Mouse (Mus musculus) T-cell, adult 2 months (primary cell): ENCODE data around the gene Lum.

Experiments
- DNase-seq: peaks from one replicate; pipeline ENCODE4 v3.0.0; 2022; ENCODE audit warnings: low spot score

The Lum gene

GRCm38 (mm10) chr10:97564957-97565856, at the start of gene Lum:
Lum (plus strand) TSS chr10:97565128.
- DNase-seq = no peak

DNA sequence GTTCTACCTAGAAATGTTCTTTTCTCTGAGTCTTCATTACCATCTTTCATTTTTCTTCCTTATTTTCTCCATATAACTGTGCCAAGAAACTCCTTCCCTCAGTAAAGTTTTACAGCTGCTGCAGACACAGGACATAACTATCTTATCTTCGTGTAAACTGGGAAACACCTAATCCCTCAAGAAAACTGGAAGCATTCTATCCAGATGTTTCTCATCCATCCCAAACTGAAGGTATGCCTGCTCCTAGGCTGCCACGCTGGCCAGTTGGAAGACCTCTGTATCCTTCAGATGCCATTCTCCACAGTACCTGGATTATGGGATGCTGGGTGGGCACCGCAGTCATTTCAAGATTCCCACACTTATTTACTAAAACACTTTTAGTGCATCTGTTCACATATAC, 41.6 kb upstream of the Lum start:
- DNase-seq = no peak

GRCm38 (mm10) chr10:97535697-97536096, 29.2 kb upstream of the Lum start:
- no peak for DNase-seq

- DNase-seq = no peak
Measured at GRCm38 (mm10) chr10:97536921-97537320, 28.0 kb upstream of the Lum start.

GRCm38 (mm10) chr10:97538202-97538601, 26.7 kb upstream of the Lum start:
- no peak for DNase-seq

GRCm38 (mm10) chr10:97547740-97548139, 17.2 kb upstream of the Lum start:
- DNase-seq = no peak

DNA sequence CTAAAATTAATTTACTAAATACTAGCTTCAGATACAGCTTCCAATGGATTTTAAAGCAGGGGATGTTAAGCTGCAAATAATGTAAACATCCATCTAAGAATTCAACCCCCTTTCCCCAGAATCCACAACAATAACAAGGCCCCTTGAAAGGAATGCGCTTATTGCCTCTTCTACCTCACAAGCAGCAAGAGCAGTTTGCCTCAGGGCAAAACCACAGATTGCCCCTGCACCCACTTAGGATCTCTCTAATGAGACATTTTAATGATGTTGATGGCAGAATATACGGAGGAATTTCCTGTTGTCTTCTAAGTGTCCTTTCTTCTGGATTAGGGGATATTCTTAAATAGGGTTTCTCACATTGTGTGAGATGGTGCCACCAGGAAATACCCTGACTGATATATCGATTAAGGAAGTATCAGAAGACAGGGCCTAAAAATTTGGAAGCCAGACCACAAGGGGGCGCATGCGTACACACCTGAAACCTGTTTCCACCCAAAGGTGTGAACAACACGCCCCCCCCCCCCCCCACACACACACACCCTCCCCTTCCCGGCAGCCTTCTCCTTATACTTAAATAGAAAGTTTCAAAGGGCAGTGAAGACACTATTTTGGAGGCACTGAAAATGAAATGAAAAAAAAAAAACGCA, 2.7 kb downstream of the Lum start:
- no peak for DNase-seq

DNA sequence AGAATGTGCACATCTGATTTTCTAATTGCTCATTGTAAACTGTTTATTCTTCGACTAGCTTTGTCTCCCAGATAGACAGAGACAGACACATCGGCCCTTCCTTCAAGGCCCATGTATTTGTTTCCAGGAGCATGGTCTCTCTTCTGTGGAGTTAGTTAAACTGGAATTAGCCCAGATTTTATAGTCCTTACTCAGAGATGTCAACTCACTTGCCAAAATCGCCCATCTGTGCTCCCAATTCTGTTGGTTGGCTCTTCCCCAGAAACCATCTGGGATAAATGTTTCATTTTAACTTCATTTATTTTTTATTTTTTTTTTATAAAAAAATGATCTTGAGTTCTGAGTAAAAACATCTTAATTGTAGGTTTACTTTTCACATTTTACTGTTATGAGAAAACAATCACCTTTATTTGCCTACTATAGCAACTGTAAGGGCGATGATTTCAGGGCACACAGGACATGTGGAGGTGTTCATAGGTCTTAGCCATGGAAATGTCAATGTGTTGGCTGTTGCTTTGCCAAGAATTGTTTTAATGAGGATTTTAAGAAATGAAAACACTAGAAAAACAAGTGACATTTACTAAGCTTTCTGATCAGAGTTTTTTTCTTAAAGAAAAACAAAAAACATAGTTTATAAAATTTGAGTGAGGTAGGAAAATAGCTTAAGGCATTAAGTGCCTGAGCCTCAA, 17.8 kb downstream of the Lum start:
- no peak for DNase-seq

DNA sequence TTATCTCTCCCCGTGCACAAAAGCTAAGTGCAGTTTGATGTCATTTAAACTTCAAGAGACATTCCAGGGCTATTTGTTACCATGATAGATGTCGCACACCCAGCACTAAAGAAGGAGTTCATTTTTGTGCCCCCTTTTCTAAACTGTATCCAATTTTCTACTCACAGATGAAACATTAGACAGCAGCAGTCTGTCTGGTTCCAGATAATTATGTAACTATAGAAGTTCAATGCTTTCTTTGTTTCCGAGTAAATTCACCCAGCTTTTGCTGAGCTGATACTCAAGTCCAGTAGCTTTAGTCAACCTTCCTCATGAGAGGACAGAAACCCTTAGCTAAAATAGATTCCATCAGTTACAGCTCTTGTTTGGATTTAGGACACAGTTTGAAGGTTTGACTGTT, 19.2 kb downstream of the Lum start:
- DNase-seq = no peak

DNA sequence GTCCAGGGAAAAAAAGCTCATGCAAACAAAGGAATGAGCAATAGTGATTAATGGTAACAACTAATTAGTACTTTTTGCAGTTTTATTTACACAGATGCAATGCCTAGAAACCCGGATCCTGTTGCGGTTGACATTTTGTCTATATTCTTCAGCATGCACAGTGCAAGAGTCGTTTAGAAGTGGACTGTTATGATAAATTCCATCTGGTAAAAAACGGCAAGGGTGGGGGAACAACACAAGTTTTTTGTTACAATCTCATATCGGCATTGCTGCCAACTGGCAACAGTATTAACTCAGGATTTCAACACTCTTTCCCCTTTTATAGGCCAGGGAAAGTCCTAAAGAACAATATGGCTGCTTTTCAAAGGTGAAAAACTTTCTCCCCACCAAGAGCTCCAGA, 22.2 kb downstream of the Lum start:
- DNase-seq = no peak

DNA sequence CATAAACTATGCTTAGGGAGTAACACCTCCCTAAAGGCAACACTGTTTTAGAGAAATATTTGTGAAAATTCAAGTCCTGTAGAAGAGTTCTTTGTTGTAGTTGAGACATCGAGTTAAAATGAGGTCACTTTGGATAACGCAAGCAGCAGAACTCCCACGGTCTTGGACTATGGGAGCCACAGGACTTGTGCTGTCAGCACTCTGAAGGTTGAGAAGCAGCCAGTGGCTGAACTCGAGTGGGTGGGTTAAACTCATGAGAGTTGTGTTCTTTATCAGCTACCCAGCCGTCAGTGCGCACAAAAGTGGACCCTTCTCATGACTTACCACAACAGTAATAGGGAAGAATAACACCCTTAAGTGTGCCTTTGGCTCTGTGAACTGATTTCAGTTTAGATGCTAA, 24.6 kb downstream of the Lum start:
- no peak for DNase-seq

DNA sequence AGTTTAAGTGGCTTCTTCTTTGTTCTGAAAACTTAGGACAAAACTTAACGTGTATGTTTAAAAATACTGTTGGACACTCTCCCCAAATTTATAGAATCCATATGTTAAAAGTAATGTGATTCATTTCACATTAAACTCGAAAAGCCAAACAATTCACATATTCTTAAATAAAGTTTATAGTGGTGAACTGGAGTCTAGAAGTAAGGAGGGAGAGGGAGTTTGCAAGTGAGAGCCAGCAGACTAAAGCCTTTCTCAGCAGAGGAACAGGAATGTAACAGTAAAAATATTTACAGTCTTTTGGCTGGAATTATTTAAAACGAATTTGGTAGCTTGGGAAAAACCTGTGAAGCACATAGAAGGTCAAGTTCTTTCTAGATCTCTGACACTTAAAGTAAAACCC, 26.1 kb downstream of the Lum start:
- no peak for DNase-seq

DNA sequence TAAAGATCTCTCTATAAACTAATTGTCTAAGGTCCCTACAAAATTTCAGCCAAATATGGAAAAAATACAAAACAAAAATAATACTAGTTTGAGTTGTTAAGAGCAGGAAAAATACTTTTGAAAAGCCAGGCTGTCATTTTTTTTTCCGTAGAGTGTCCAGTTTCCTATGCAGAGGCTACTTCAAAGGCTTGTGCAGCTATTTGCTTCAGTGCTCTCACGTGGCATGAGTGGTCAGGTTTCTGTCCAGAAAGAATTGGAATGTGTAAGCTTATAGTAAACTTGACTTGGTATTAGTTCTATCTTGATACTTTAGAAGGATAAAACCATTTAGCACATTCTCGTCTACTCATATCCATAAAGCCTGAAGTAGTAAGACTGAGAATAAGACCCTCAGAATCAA, 26.8 kb downstream of the Lum start:
- no peak for DNase-seq

DNA sequence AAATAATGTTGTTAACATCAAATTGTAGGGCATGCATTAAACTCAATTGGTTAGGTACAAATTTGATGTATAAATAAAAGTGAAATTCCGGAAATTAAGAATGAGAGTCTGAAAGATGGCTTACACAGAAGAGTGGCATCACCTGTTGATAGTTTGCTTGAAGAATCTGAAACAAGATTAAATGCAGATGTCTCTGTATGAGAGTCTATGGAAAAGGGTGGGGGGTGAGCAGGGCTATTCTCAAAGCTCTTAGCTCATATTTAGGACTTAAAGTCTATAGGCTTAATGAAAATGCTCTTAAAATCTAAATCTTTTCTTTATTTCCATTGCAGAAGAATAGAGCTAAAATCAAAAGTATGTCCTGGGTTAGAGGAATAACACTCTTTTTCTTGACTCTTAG, 30.8 kb downstream of the Lum start:
- DNase-seq = no peak

DNA sequence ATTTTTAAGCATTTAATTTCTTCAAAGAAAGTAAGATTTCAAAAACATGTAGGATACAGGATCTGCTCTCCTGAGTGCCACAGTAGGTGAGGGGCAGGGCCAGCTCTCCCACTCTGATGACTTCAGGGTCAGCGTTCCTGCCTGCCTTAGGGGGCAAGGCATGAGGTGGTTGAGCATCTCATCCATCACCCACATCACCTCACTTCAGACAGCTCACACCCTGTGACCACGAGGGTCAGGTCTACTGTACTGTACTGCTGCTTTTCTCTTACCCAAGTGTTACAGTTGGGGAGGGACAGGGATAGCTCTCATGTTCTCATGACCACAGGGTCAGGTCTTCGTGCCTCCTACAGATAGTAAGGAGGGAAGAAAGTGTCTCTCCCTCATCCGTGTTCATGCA, 36.8 kb downstream of the Lum start:
- DNase-seq = no peak

GRCm38 (mm10) chr10:97603256-97603655, 38.3 kb downstream of the Lum start:
- no peak for DNase-seq

DNA sequence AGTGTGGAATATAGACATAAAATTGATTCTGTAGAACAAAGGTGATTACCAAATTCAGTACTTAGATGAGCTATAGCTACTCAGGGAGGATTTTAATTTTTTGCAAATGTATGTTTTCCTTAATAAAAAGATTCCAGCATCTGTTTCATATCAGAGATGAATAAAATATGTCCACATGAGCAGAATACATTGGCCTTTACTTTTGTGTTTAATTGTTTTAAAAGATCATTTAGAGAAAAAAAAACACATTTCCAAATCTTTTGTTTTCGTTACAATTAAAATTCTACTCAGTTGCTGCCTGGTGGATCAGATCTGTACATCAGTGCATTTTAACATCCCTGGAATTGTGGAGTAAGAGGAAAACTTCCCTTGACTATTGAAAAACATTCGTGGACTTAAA, 41.7 kb downstream of the Lum start, which contains the start of gene Kera:
Gene Kera (plus strand): TSS at position 301 of the 400 bp plus-strand sequence.
- no peak for DNase-seq
